Mouse (Mus musculus) heart, embryonic 15.5 days (tissue): Measurements from ENCODE around the gene Ankzf1. TPM values are rescaled to one million over a fixed set of nuclear protein-coding genes. Genes with fewer than 3 reads are reported as not detected.

Experiments used
- ATAC-seq: fragments of 200-750 bp; cut with Nextera tagmentation; replicated peaks from 2 replicates; pipeline ENCODE4 v1.8.0; 2017; ENCODE audit warnings: low read depth, moderate TSS enrichment; ENCODE audit not compliant: insufficient number of reproducible peaks, insufficient read depth, low FRiP score
- H3K27ac ChIP-seq: fragments of 300-500 bp; sonication (generic); 2 replicates; pipeline ENCODE4 v1.5.1; 2015; ENCODE audit warnings: mild to moderate bottlenecking, inconsistent platforms
- H3K27me3 ChIP-seq: fragments of 300-500 bp; sonication (generic); 2 replicates; pipeline ENCODE4 v1.6.1; 2015; ENCODE audit warnings: inconsistent platforms
- H3K36me3 ChIP-seq: fragments of 300-500 bp; sonication (generic); 2 replicates; pipeline ENCODE4 v1.6.1; 2015; ENCODE audit warnings: mild to moderate bottlenecking, inconsistent platforms
- H3K4me1 ChIP-seq: fragments of 300-500 bp; sonication (generic); replicated peaks from 2 replicates; pipeline ENCODE4 v1.6.1; 2015; ENCODE audit warnings: inconsistent platforms
- H3K4me2 ChIP-seq: fragments of 300-500 bp; sonication (generic); 2 replicates; pipeline ENCODE4 v1.6.1; 2015; ENCODE audit warnings: inconsistent platforms, mild to moderate bottlenecking, moderate library complexity
- H3K4me3 ChIP-seq: fragments of 300-500 bp; sonication (generic); 2 replicates; pipeline ENCODE4 v1.5.1; 2015; ENCODE audit warnings: mild to moderate bottlenecking, inconsistent platforms
- H3K9ac ChIP-seq: fragments of 300-500 bp; sonication (generic); 2 replicates; pipeline ENCODE4 v1.6.1; 2015; ENCODE audit warnings: mild to moderate bottlenecking, inconsistent platforms
- H3K9me3 ChIP-seq: fragments of 300-500 bp; sonication (generic); replicated peaks from 2 replicates; pipeline ENCODE4 v1.6.1; 2016; ENCODE audit warnings: inconsistent platforms
- WGBS: fragments of 180-500 bp; shearing (Covaris S2); methylation state at CpG from one replicate; pipeline ENCODE4 v1.1.7; 2015; ENCODE audit warnings: mixed read lengths; 5-methylcytosine and 5-hydroxymethylcytosine counted together
- polyA plus RNA-seq: library from polyadenylated mRNA; unstranded; fragments of >200 nt; fragmentation: Nextera tagmentation; extraction: Ambion mirVana; gene quantifications from 2 replicates; pipeline ENCODE4 v1.2.1, GENCODE M21; 2015

Ankzf1 gene
- polyA plus RNA-seq, 1 experiment from 2014 or later, result 25.9 TPM

GRCm38 (mm10) chr1:75168472-75169464, 23.2 kb upstream of the Ankzf1 start, which contains the start of gene Zfand2b:
Gene Zfand2b, plus strand, starts transcription at chr1:75168646.
- peak within 1 kb of the TSS; percentile 97 for H3K4me3 ChIP-seq
- 1% methylated on average over 58 of the region's 59 CpGs for WGBS
- peak within 1 kb of the TSS; percentile 76 for H3K4me2 ChIP-seq
- no peaks in the 10 kb centered on the region for H3K27me3 ChIP-seq
- peaks cover 34% of the 10 kb centered on the region for H3K36me3 ChIP-seq
- H3K4me1 ChIP-seq, result peaks cover 9% of the 10 kb centered on the region
- peak within 1 kb of the TSS; percentile 94 for H3K27ac ChIP-seq
- no peaks in the 10 kb centered on the region for H3K9me3 ChIP-seq
- peak; percentile 99 for ATAC-seq
- peak within 1 kb of the TSS; percentile 79 for H3K9ac ChIP-seq

GRCm38 (mm10) chr1:75179334-75180104, 12.4 kb upstream of the Ankzf1 start:
- Histone ChIP-seq H3K27me3 (no peaks in the 10 kb centered on the region), H3K36me3 (peaks cover 36% of the 10 kb centered on the region), H3K4me1 (peaks cover 14% of the 10 kb centered on the region), H3K4me2 (peak overlapping the region; percentile 99), H3K9ac (peak overlapping the region; percentile 60), H3K27ac (peak overlapping the region; percentile 38), H3K9me3 (no peaks in the 10 kb centered on the region), H3K4me3 (peak overlapping the region; percentile 76)
- WGBS, result 6% methylated on average over 23 of the region's 23 CpGs
- peak; percentile 37 for ATAC-seq

GRCm38 (mm10) chr1:75180105-75180590, 11.8 kb upstream of the Ankzf1 start, which contains the start of gene Abcb6:
Gene Abcb6, minus strand, starts transcription at chr1:75180392.
- peak within 1 kb of the TSS; percentile 38 for H3K27ac ChIP-seq
- ATAC-seq, result peak; percentile 86
- H3K36me3 ChIP-seq, result peaks cover 42% of the 10 kb centered on the region
- peaks cover 14% of the 10 kb centered on the region for H3K4me1 ChIP-seq
- H3K9ac ChIP-seq, result peak within 1 kb of the TSS; percentile 60
- WGBS, result under 1% methylated on average over 31 of the region's 31 CpGs
- no peaks in the 10 kb centered on the region for H3K9me3 ChIP-seq
- peak within 1 kb of the TSS; percentile 76 for H3K4me3 ChIP-seq
- H3K27me3 ChIP-seq, result no peaks in the 10 kb centered on the region
- peak within 1 kb of the TSS; percentile 99 for H3K4me2 ChIP-seq

- no peaks in the 10 kb centered on the region for H3K27me3 ChIP-seq
- peak overlapping the region; percentile 99 for H3K4me2 ChIP-seq
- WGBS, result 34% methylated on average over 7 of the region's 7 CpGs
- ATAC-seq, result no peak
- H3K36me3 ChIP-seq, result peaks cover 43% of the 10 kb centered on the region
- H3K9me3 ChIP-seq, result no peaks in the 10 kb centered on the region
- no peak overlapping the region for H3K27ac ChIP-seq
- peaks cover 14% of the 10 kb centered on the region for H3K4me1 ChIP-seq
- H3K9ac ChIP-seq, result no peak overlapping the region
- peak overlapping the region; percentile 76; the same call in 1 of the 2 replicates for H3K4me3 ChIP-seq
Measured at GRCm38 (mm10) chr1:75180741-75181140, 11.2 kb upstream of the Ankzf1 start.

GRCm38 (mm10) chr1:75181377-75181870, 10.5 kb upstream of the Ankzf1 start:
- ATAC-seq, result no peak
- no peak overlapping the region for H3K27ac ChIP-seq
- H3K36me3 ChIP-seq, result peaks cover 48% of the 10 kb centered on the region
- WGBS, result 79% methylated on average over 4 of the region's 4 CpGs
- no peaks in the 10 kb centered on the region for H3K9me3 ChIP-seq
- no peak overlapping the region for H3K4me2 ChIP-seq
- H3K9ac ChIP-seq, result no peak overlapping the region
- H3K4me3 ChIP-seq, result no peak overlapping the region
- no peaks in the 10 kb centered on the region for H3K27me3 ChIP-seq
- H3K4me1 ChIP-seq, result peaks cover 14% of the 10 kb centered on the region

GRCm38 (mm10) chr1:75182160-75182559, 9.8 kb upstream of the Ankzf1 start:
- Histone ChIP-seq H3K4me1 (peaks cover 14% of the 10 kb centered on the region), H3K27ac (no peak overlapping the region), H3K36me3 (peaks cover 50% of the 10 kb centered on the region), H3K9ac (no peak overlapping the region), H3K27me3 (no peaks in the 10 kb centered on the region), H3K4me3 (no peak overlapping the region), H3K4me2 (no peak overlapping the region), H3K9me3 (no peaks in the 10 kb centered on the region)
- ATAC-seq, result no peak
- WGBS, result 64% methylated on average over 4 of the region's 4 CpGs

GRCm38 (mm10) chr1:75185495-75185894, 6.5 kb upstream of the Ankzf1 start:
- Histone ChIP-seq H3K27me3 (no peaks in the 10 kb centered on the region), H3K9me3 (no peaks in the 10 kb centered on the region), H3K27ac (no peak overlapping the region), H3K4me2 (no peak overlapping the region), H3K9ac (no peak overlapping the region), H3K36me3 (peaks cover 57% of the 10 kb centered on the region), H3K4me3 (no peak overlapping the region), H3K4me1 (peaks cover 8% of the 10 kb centered on the region)
- ATAC-seq, result no peak
- WGBS, result 89% methylated on average over 11 of the region's 11 CpGs

GRCm38 (mm10) chr1:75187126-75187525, 4.8 kb upstream of the Ankzf1 start:
- H3K27ac ChIP-seq, result no peak overlapping the region
- no peak overlapping the region for H3K4me3 ChIP-seq
- peaks cover 13% of the 10 kb centered on the region for H3K4me1 ChIP-seq
- no peaks in the 10 kb centered on the region for H3K27me3 ChIP-seq
- ATAC-seq, result no peak
- peaks cover 50% of the 10 kb centered on the region for H3K36me3 ChIP-seq
- no peaks in the 10 kb centered on the region for H3K9me3 ChIP-seq
- H3K4me2 ChIP-seq, result no peak overlapping the region
- no peak overlapping the region for H3K9ac ChIP-seq

- no peaks in the 10 kb centered on the region for H3K9me3 ChIP-seq
- peaks cover 15% of the 10 kb centered on the region for H3K4me1 ChIP-seq
- H3K27me3 ChIP-seq, result no peaks in the 10 kb centered on the region
- no peak overlapping the region for H3K4me3 ChIP-seq
- 74% methylated on average over 2 of the region's 2 CpGs for WGBS
- H3K4me2 ChIP-seq, result no peak overlapping the region
- H3K27ac ChIP-seq, result no peak overlapping the region
- no peak for ATAC-seq
- no peak overlapping the region for H3K9ac ChIP-seq
- peaks cover 41% of the 10 kb centered on the region for H3K36me3 ChIP-seq
Measured at GRCm38 (mm10) chr1:75187914-75188483, 4.0 kb upstream of the Ankzf1 start.

- Histone ChIP-seq H3K4me2 (peak overlapping the region; percentile 76), H3K4me3 (peak overlapping the region; percentile 83), H3K4me1 (peaks cover 23% of the 10 kb centered on the region), H3K9ac (peak overlapping the region; percentile 80), H3K9me3 (no peaks in the 10 kb centered on the region), H3K27ac (no peak overlapping the region), H3K27me3 (no peaks in the 10 kb centered on the region), H3K36me3 (peaks cover 35% of the 10 kb centered on the region)
- WGBS, result 52% methylated on average over 2 of the region's 2 CpGs
- no peak for ATAC-seq
Measured at GRCm38 (mm10) chr1:75190577-75190976, 1.4 kb upstream of the Ankzf1 start.

GRCm38 (mm10) chr1:75191258-75191621, 711 bp upstream of the Ankzf1 start:
- peak overlapping the region; percentile 80 for H3K9ac ChIP-seq
- peaks cover 23% of the 10 kb centered on the region for H3K4me1 ChIP-seq
- no peaks in the 10 kb centered on the region for H3K27me3 ChIP-seq
- no peaks in the 10 kb centered on the region for H3K9me3 ChIP-seq
- H3K4me2 ChIP-seq, result peak overlapping the region; percentile 76
- no peak for ATAC-seq
- peak overlapping the region; percentile 83 for H3K4me3 ChIP-seq
- 42% methylated on average over 5 of the region's 5 CpGs for WGBS
- peaks cover 35% of the 10 kb centered on the region for H3K36me3 ChIP-seq
- H3K27ac ChIP-seq, result peak overlapping the region; percentile 89
